Mouse (Mus musculus) midbrain, embryonic 14.5 days (tissue): Measurements from ENCODE around the gene Nsd1. TPM values are rescaled to one million over a fixed set of nuclear protein-coding genes. Genes with fewer than 3 reads are reported as not detected.

ENCODE experiments used
- ATAC-seq: fragments of 200-750 bp; cut with Nextera tagmentation; 2 replicates; pipeline ENCODE4 v1.8.0; 2017; ENCODE audit warnings: moderate number of reproducible peaks, moderate library complexity; ENCODE audit not compliant: low FRiP score, low TSS enrichment
- DNase-seq: peaks from one replicate; pipeline ENCODE4 v3.0.0-alpha.2; 2015
- H3K27ac ChIP-seq: fragments of 300-500 bp; sonication (generic); replicated peaks from 2 replicates; pipeline ENCODE4 v1.5.1; 2014; ENCODE audit warnings: mild to moderate bottlenecking, low read depth, low read length, moderate library complexity
- H3K27me3 ChIP-seq: fragments of 300-500 bp; sonication (generic); 2 replicates; pipeline ENCODE4 v1.6.1; 2014; ENCODE audit warnings: low read length, control low read depth, mixed read lengths; ENCODE audit not compliant: control insufficient read depth, insufficient read depth
- H3K36me3 ChIP-seq: fragments of 300-500 bp; sonication (generic); 2 replicates; pipeline ENCODE4 v1.6.1; 2014; ENCODE audit warnings: low read length, control low read depth; ENCODE audit not compliant: control insufficient read depth, insufficient read depth
- H3K4me1 ChIP-seq: fragments of 300-500 bp; sonication (generic); 2 replicates; pipeline ENCODE4 v1.6.1; 2014; ENCODE audit warnings: mild to moderate bottlenecking, antibody characterized with exemption, low read length, control low read depth; ENCODE audit not compliant: control insufficient read depth, insufficient read depth
- H3K4me2 ChIP-seq: fragments of 300-500 bp; sonication (generic); 2 replicates; pipeline ENCODE4 v1.6.1; 2014; ENCODE audit warnings: mild to moderate bottlenecking, low read length, moderate library complexity
- H3K4me3 ChIP-seq: fragments of 300-500 bp; sonication (generic); replicated peaks from 2 replicates; pipeline ENCODE4 v1.5.1; 2014; ENCODE audit warnings: low read depth, low read length
- H3K9ac ChIP-seq: fragments of 300-500 bp; sonication (generic); replicated peaks from 2 replicates; pipeline ENCODE4 v1.6.1; 2014; ENCODE audit warnings: mild to moderate bottlenecking, low read length, moderate library complexity
- H3K9me3 ChIP-seq: fragments of 300-500 bp; sonication (generic); 2 replicates; pipeline ENCODE4 v1.6.1; 2016; ENCODE audit warnings: low read length, control low read depth, mixed read lengths; ENCODE audit not compliant: control insufficient read depth
- WGBS: fragments of 180-500 bp; shearing (Covaris S2); extraction: QIAGEN DNeasy Blood & Tissue Kit; methylation state at CpG from one replicate; pipeline ENCODE4 v1.1.7; 2014; 5-methylcytosine and 5-hydroxymethylcytosine counted together
- polyA plus RNA-seq: library from polyadenylated mRNA; unstranded; fragments of >200 nt; fragmentation: Nextera tagmentation; extraction: Ambion mirVana; gene quantifications from 2 replicates; pipeline ENCODE4 v1.2.1, GENCODE M21; 2014

Nsd1 gene
- polyA plus RNA-seq, 1 experiment from 2014 or later = 76.6 TPM

- ATAC-seq (no peak), DNase-seq (peak; percentile 76)
- Histone ChIP-seq H3K36me3 (peaks cover 36% of the 10 kb centered on the region), H3K4me1 (peaks cover 47% of the 10 kb centered on the region), H3K4me3 (peak overlapping the region; percentile 79), H3K4me2 (peak overlapping the region; percentile 90), H3K27me3 (no peaks in the 10 kb centered on the region), H3K9me3 (no peaks in the 10 kb centered on the region), H3K9ac (peak overlapping the region; percentile 94), H3K27ac (peak overlapping the region; percentile 97)
- WGBS = under 1% methylated on average over 57 of the region's 58 CpGs
Measured at GRCm38 (mm10) chr13:55212361-55213137, 3.0 kb downstream of the Nsd1 start.

- peaks cover 54% of the 10 kb centered on the region for H3K4me1 ChIP-seq
- WGBS = 54% methylated on average over 10 of the region's 10 CpGs
Measured at GRCm38 (mm10) chr13:55213138-55213806, 3.7 kb downstream of the Nsd1 start.

GRCm38 (mm10) chr13:55224364-55224763 lies 14.8 kb downstream of the Nsd1 start:
- no peaks in the 10 kb centered on the region; the same call in 1 of the 2 replicates for H3K4me1 ChIP-seq
- ATAC-seq (no peak), DNase-seq (no peak)
- H3K27ac ChIP-seq = no peak overlapping the region
- H3K27me3 ChIP-seq = no peaks in the 10 kb centered on the region
- H3K4me3 ChIP-seq = no peak overlapping the region
- 96% methylated on average over 3 of the region's 3 CpGs for WGBS
- no peaks in the 10 kb centered on the region for H3K9me3 ChIP-seq
- H3K36me3 ChIP-seq = peaks cover 74% of the 10 kb centered on the region
- no peak overlapping the region for H3K4me2 ChIP-seq
- no peak overlapping the region for H3K9ac ChIP-seq

More at GRCm38 (mm10) chr13:55213138-55213806, 3.7 kb downstream of the Nsd1 start:
- peaks cover 41% of the 10 kb centered on the region for H3K36me3 ChIP-seq
- ATAC-seq (no peak), DNase-seq (no peak)
- H3K9me3 ChIP-seq = no peaks in the 10 kb centered on the region
- no peaks in the 10 kb centered on the region for H3K27me3 ChIP-seq
- peak overlapping the region; percentile 97 for H3K27ac ChIP-seq
- H3K4me2 ChIP-seq = peak overlapping the region; percentile 90
- H3K4me3 ChIP-seq = peak overlapping the region; percentile 79
- H3K9ac ChIP-seq = peak overlapping the region; percentile 94

- DNase-seq = no peak
- Histone ChIP-seq H3K9ac (no peak overlapping the region), H3K27me3 (no peaks in the 10 kb centered on the region), H3K4me1 (no peaks in the 10 kb centered on the region), H3K9me3 (no peaks in the 10 kb centered on the region), H3K27ac (no peak overlapping the region), H3K4me2 (no peak overlapping the region), H3K36me3 (peaks cover 62% of the 10 kb centered on the region), H3K4me3 (no peak overlapping the region)
- ATAC-seq = no peak
- 91% methylated on average over 1 of the region's 1 CpGs for WGBS
Measured at GRCm38 (mm10) chr13:55230701-55231100, 21.1 kb downstream of the Nsd1 start.

GRCm38 (mm10) chr13:55243205-55243604 lies 33.6 kb downstream of the Nsd1 start:
- Histone ChIP-seq H3K4me1 (no peaks in the 10 kb centered on the region), H3K27ac (no peak overlapping the region), H3K9me3 (no peaks in the 10 kb centered on the region), H3K27me3 (no peaks in the 10 kb centered on the region), H3K4me3 (no peak overlapping the region), H3K4me2 (no peak overlapping the region), H3K9ac (no peak overlapping the region), H3K36me3 (peaks cover 89% of the 10 kb centered on the region)
- ATAC-seq (no peak), DNase-seq (no peak)
- WGBS = 96% methylated on average over 3 of the region's 3 CpGs

- DNase-seq (no peak), ATAC-seq (no peak)
- no peak overlapping the region for H3K4me3 ChIP-seq
- no peaks in the 10 kb centered on the region for H3K27me3 ChIP-seq
- peaks cover 61% of the 10 kb centered on the region for H3K36me3 ChIP-seq
- no peaks in the 10 kb centered on the region for H3K9me3 ChIP-seq
- no peak overlapping the region for H3K27ac ChIP-seq
- no peaks in the 10 kb centered on the region for H3K4me1 ChIP-seq
- WGBS = 86% methylated on average over 17 of the region's 17 CpGs
- H3K4me2 ChIP-seq = no peak overlapping the region
- H3K9ac ChIP-seq = no peak overlapping the region
Measured at GRCm38 (mm10) chr13:55247293-55248030, 37.9 kb downstream of the Nsd1 start.

- 87% methylated on average over 4 of the region's 4 CpGs for WGBS
- Histone ChIP-seq H3K36me3 (peaks cover 47% of the 10 kb centered on the region), H3K4me1 (no peaks in the 10 kb centered on the region), H3K4me3 (no peak overlapping the region), H3K27ac (no peak overlapping the region), H3K4me2 (no peak overlapping the region), H3K9me3 (no peaks in the 10 kb centered on the region), H3K9ac (no peak overlapping the region), H3K27me3 (no peaks in the 10 kb centered on the region)
- DNase-seq = no peak
- no peak for ATAC-seq
Measured at GRCm38 (mm10) chr13:55249246-55249645, 39.7 kb downstream of the Nsd1 start.

GRCm38 (mm10) chr13:55252820-55253219 lies 43.2 kb downstream of the Nsd1 start:
- Histone ChIP-seq H3K9me3 (no peaks in the 10 kb centered on the region), H3K36me3 (peaks cover 18% of the 10 kb centered on the region), H3K27ac (no peak overlapping the region), H3K9ac (no peak overlapping the region), H3K27me3 (no peaks in the 10 kb centered on the region), H3K4me2 (no peak overlapping the region), H3K4me3 (no peak overlapping the region), H3K4me1 (no peaks in the 10 kb centered on the region)
- WGBS = 94% methylated on average over 4 of the region's 4 CpGs
- DNase-seq = no peak
- no peak for ATAC-seq
